ENCODE assay signal across 9 mouse cellular contexts in genomic region chr19:29470652-29471051, GRCm38 (mm10). TPM values are rescaled to one million over a fixed set of nuclear protein-coding genes. Genes with fewer than 3 reads are reported as not detected.
DNase-seq lines count a peak whose midpoint lies in the region.
"Had no signal": no experiment of that assay in that cellular context is flagged by ENCODE, and none has a peak within 500 bp of the region (broad histone marks: within the 10 kb centered on the region; RNA-seq: fewer than 3 reads in every experiment).

No protein-coding gene starts in this region.

- peak; percentile 67 for DNase-seq in Muller cell, postnatal 12 days (ENCODE audit: inconsistent ontology term)
- peak; percentile 71 for DNase-seq in adrenal gland, postnatal 14 days
- DNase-seq in heart, adult 9 months (ENCODE audit: low spot score in 2 of 2) = peak; percentile 84 to 91
- DNase-seq in kidney, postnatal 10 days = peak; percentile 79
- DNase-seq in skeletal muscle tissue, adult 2 months (ENCODE audit: low read depth, low spot score) = peak; percentile 35
- DNase-seq in left cerebral cortex, postnatal 36 days (ENCODE audit: low spot score in 2 of 2) = no peak
- no peak for DNase-seq in layer of hippocampus, adult 9-10 months (ENCODE audit: low spot score)
- DNase-seq in testis, postnatal 10 days (ENCODE audit: low spot score) = no peak

- intact Hi-C loops in left cerebral cortex, postnatal 36 days (cut with DNase I) = no loop called here

RNA-seq across cellular contexts. Expression of gene Ric1, which starts 51.4 kb away (rescaled TPM):
- total RNA-seq in adrenal gland, postnatal 14 days (2021) = 52.1 and 53.6 TPM in 2 replicates
- 10 to 100 TPM; 32.2 to 37.9 TPM for total RNA-seq in left cerebral cortex, postnatal 36 days (2021)

RNA-seq across cellular contexts. Expression of gene Pdcd1lg2, which starts 59.9 kb away (rescaled TPM):
- total RNA-seq in adrenal gland, postnatal 14 days (2021) = 0.23 TPM in 1 of 2 replicates, not detected in the other
- total RNA-seq in left cerebral cortex, postnatal 36 days (2021) = under 1 TPM; 0.20 to 0.32 TPM
- total RNA-seq: adrenal gland, adult 18-20 months had no signal

Comparison
In these comparisons a context has a peak if more than half of its experiments do, and no peak if none do; other contexts are left out.
1. DNase-seq: peak in Muller cell, postnatal 12 days (single experiment), adrenal gland, postnatal 14 days (single experiment), heart, adult 9 months (2 of 2), kidney, postnatal 10 days (single experiment) and skeletal muscle tissue, adult 2 months (single experiment); none in left cerebral cortex, postnatal 36 days (0 of 2), layer of hippocampus, adult 9-10 months (single experiment) and testis, postnatal 10 days (single experiment).